Mouse (Mus musculus): ENCODE measurements around the gene Fcmr.

Fcmr gene

DNA sequence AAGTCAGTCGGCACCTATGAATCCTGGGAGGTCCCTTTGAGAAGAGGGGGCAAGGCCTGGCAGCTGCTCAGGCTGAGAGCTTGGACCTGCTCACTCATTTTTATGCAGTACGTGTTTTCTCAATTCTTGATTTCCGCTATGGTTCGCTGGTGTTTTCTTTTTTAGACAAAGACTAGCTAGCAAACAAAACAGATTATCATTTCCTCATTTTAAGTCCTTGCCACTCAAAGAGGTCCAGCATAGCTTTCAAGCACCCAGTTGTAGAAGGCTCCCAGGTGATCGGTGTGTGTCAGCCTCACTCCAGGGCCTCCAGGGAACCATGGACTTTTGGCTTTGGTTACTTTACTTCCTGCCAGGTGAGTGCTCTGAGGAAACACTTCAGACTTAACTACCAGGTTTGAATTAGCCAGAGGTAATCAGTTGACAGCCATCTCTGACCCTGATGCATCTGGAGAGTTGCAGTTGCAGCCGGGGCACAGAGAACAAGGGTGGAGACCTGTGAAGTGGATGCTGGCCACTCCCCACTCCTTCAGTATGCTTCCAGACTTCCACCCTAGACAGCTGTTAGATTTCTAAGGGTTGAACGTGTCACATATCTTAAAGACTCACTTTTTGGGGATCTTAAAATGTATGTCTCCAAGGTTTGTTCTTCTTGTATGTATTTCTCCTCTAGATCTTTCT, at the start of gene Fcmr:
Gene Fcmr, plus strand, starts transcription at position 129 of the 681 bp plus-strand sequence.
- DNase-seq (ENCODE audit: extremely low spot score, low read depth, low spot score) = no peak

DNA sequence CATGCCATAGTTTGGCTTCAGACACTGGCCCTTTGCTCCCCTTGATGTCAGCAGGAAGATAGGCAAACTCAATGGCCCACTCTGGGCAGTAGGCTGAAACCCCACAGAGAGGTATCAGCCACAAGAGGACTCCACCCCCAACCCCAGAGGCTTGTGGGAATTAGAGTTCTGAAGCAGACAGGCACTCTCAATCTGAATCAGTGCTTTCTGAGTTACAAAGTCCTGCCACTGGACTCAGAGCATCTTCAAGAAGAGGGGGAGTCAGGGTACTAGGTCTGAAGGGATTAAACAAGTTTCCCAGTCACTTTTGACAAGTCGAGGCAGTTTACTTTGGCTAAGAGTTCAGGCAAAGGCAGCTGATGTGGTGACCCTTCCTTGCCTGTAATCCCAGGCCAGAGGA, 45.7 kb upstream of the Fcmr start:
- DNase-seq (ENCODE audit: extremely low spot score, low read depth, low spot score) = no peak

GRCm38 (mm10) chr1:130820316-130821148, 44.9 kb upstream of the Fcmr start:
- DNase-seq (ENCODE audit: extremely low spot score, low read depth, low spot score) = no peak

GRCm38 (mm10) chr1:130821149-130821471, 44.4 kb upstream of the Fcmr start:
- DNase-seq (ENCODE audit: extremely low spot score, low read depth, low spot score) = no peak

DNA sequence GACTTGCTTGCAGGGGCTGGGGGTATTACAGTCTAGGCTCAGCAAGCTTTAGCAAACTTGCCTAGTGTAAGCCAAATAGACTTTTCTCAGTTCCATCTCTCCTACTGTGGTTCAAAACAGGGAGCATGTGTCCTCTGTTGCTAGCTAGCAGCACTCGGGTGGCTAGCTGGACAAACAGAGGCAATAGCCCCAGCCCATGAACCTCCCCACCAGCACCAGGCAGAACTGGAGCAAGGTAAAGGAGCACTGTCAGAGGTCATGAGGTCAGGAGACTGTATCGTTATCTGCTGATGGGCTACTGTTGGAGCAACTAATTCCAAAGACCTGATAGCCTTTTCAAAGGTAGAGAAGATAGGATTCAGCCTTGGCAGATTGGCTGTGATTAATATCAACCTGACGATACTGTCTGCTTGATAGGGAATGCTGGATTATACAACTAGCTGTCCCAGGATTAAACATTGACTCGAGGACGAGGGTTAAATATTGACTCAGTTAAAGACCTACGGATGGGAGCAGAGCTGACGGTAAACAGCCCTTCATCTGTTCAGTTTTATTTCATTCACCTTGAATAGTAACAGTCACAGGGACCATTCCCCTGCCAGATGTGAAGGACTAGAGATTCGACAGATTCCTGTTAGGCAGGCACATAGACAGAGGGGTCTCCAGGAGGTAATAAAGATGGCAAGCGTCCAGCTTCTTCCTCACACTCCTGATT, 43.4 kb upstream of the Fcmr start:
- DNase-seq (ENCODE audit: extremely low spot score, low read depth, low spot score) = no peak

GRCm38 (mm10) chr1:130826448-130826847, 39.0 kb upstream of the Fcmr start, which contains the start of gene Pigr:
Gene Pigr (plus strand): TSS chr1:130826684.
- DNase-seq (ENCODE audit: extremely low spot score, low read depth, low spot score) = no peak

GRCm38 (mm10) chr1:130828656-130829055, 36.8 kb upstream of the Fcmr start:
- no peak for DNase-seq (ENCODE audit: extremely low spot score, low read depth, low spot score)

GRCm38 (mm10) chr1:130829906-130830830, 35.3 kb upstream of the Fcmr start:
- DNase-seq (ENCODE audit: extremely low spot score, low read depth, low spot score) = no peak

GRCm38 (mm10) chr1:130832230-130833149, 33.0 kb upstream of the Fcmr start:
- no peak for DNase-seq (ENCODE audit: extremely low spot score, low read depth, low spot score)

- DNase-seq (ENCODE audit: extremely low spot score, low read depth, low spot score) = no peak
Observed at GRCm38 (mm10) chr1:130835161-130835936, 30.1 kb upstream of the Fcmr start.

GRCm38 (mm10) chr1:130838288-130838687, 27.2 kb upstream of the Fcmr start:
- no peak for DNase-seq (ENCODE audit: extremely low spot score, low read depth, low spot score)

- no peak for DNase-seq (ENCODE audit: extremely low spot score, low read depth, low spot score)
Observed at GRCm38 (mm10) chr1:130840599-130841379, 24.7 kb upstream of the Fcmr start.

GRCm38 (mm10) chr1:130841621-130842020, 23.8 kb upstream of the Fcmr start:
- no peak for DNase-seq (ENCODE audit: extremely low spot score, low read depth, low spot score)

- DNase-seq (ENCODE audit: extremely low spot score, low read depth, low spot score) = no peak
Observed at GRCm38 (mm10) chr1:130844516-130844915, 21.0 kb upstream of the Fcmr start.

DNA sequence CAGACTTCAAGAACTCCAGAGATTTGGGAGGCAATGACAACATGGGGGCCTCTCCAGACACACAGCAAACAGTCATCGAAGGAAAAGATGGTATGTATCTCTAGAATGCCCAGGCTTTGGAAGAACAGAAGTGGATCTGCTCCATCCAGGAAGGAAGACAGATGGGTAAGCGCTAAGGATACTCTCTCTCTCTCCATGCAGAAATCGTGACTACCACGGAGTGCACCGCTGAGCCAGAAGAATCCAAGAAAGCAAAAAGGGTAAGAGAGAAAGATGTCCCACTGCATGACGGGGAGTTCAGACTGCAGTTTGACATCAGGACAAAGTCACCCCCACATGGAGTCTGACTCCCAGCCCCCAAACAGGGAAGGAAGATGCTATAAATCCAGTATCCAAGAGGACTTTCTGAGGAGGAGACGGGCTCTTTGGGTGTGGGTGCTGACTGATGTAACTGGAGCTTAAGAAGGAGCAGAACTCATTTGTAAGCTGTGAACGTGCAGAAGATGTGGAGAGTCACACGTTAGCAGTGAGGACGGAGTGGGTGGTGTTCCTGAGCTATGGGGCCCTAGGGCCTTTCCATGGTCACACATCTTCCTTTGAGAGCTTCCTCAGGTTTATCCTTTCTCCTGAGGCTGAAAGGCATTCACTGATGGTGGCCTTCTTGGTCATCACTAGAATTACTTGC, 15.8 kb upstream of the Fcmr start:
- no peak for DNase-seq (ENCODE audit: extremely low spot score, low read depth, low spot score)

DNA sequence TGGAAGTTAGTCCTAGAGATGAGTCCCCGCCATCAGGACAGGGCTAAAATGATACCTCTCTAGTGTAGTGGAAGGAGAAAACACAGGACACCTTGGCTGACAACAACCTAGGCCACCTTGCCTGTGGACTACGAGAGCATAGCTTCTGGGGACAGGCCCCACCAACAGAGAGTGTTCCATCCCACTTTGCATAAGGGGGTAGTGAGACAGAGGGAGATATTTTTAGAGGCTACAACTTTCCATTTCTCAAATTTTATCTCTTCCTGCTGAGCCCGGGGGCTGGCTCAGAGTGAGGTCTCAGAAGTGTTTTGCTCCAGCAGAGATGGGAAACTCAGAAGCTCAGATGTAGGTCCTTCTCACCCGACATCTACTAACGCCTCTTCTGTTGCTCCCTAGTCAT, 15.1 kb upstream of the Fcmr start:
- DNase-seq (ENCODE audit: extremely low spot score, low read depth, low spot score) = no peak

DNA sequence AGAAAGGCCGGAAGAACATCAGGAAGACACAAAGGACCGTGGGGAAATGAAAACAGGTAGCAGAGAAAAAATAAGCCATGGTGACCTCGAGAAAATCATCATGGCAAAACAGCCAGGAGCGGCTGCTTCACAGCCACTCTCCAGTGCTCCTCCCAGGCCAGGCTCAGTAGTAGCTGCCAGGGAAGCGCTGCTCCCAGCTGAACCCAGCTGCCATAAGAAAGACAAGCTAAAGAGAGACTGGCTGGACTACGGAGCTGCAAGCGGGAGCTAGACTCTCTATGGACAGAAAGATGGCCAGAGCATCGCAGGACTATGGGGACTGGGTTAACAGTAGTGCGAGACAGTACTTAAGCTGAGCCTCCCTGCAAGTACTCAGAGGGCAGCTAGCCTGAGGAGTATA, 10.7 kb upstream of the Fcmr start:
- DNase-seq (ENCODE audit: extremely low spot score, low read depth, low spot score) = no peak

- no peak for DNase-seq (ENCODE audit: extremely low spot score, low read depth, low spot score)
Observed at GRCm38 (mm10) chr1:130855723-130856122, 9.7 kb upstream of the Fcmr start.
